Mouse (Mus musculus): Measurements from ENCODE around the gene Ireb2. TPM values are rescaled to one million over a fixed set of nuclear protein-coding genes. Genes with fewer than 3 reads are reported as not detected.
"Not testable (repeated sequence)": the region's sequence is repeated elsewhere in the genome, so short reads cannot be mapped to it uniquely, and the experiment has no call there.

Gene Ireb2
- polyA plus RNA-seq, 1 experiment from 2014 or later, result 13.6 TPM

GRCm38 (mm10) chr9:54833831-54834230 lies 29.8 kb upstream of the Ireb2 start:
- no peaks in the 10 kb centered on the region for H3K27me3 ChIP-seq (replicated peaks; ENCODE audit: insufficient read depth, low read length)
- TF ChIP-seq EP300 (IDR thresholded peaks at IDR 0.05) (no peak), CTCF (IDR thresholded peaks at IDR 0.05) (no peak)
- H3K4me1 ChIP-seq (ENCODE audit: insufficient read depth, low read depth, low read length), result no peaks in the 10 kb centered on the region
- no peaks in the 10 kb centered on the region for H3K9me3 ChIP-seq (ENCODE audit: low read length)
- H3K4me3 ChIP-seq (ENCODE audit: low read depth, low read length), result no peak overlapping the region
- no peak overlapping the region for H3K4me2 ChIP-seq (replicated peaks; ENCODE audit: low read depth, low read length)
- H3K36me3 ChIP-seq (ENCODE audit: insufficient read depth, low read length), result no peaks in the 10 kb centered on the region
- H3K9ac ChIP-seq (replicated peaks; ENCODE audit: low read depth), result no peak overlapping the region
- H3K27ac ChIP-seq (ENCODE audit: low read length), result no peak overlapping the region
- ATAC-seq (no peak), DNase-seq (ENCODE audit: low spot score) (no peak)
- 62% methylated on average over 1 of the region's 1 CpGs for WGBS

- not testable (repeated sequence) for H3K4me1 ChIP-seq (ENCODE audit: insufficient read depth, low read depth, low read length); H3K36me3 ChIP-seq (ENCODE audit: insufficient read depth, low read length); H3K27me3 ChIP-seq (replicated peaks; ENCODE audit: insufficient read depth, low read length); H3K4me2 ChIP-seq (replicated peaks; ENCODE audit: low read depth, low read length); H3K9me3 ChIP-seq (ENCODE audit: low read length); H3K9ac ChIP-seq (replicated peaks; ENCODE audit: low read depth); ATAC-seq; H3K27ac ChIP-seq (ENCODE audit: low read length); H3K4me3 ChIP-seq (ENCODE audit: low read depth, low read length); DNase-seq (ENCODE audit: low spot score)
- 78% methylated on average over 6 of the region's 6 CpGs for WGBS
Measured at GRCm38 (mm10) chr9:54835951-54836717, 27.5 kb upstream of the Ireb2 start.

DNA sequence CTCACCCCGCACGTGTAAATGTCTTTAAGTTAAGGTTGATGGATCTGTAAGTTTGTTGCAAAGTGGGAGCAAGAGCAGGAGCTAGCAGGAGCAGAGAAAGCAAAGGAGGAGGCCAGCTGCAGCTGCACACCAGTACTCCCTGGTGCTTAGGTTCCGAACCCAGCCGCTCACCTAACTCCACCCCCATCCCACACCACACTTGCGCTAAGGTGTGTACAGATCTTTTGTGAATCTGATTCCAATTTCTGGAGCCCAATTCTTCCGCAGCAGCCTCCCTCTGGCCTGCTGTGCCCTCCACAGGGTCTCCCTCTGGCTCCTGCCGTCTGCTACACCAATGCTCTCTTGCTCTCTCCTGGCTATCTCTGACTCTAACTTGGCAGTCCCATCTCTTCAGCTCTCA lies 25.8 kb upstream of the Ireb2 start:
- H3K9me3 ChIP-seq (ENCODE audit: low read length), result no peaks in the 10 kb centered on the region
- DNase-seq (ENCODE audit: low spot score) (no peak), ATAC-seq (no peak)
- no peak overlapping the region for H3K4me2 ChIP-seq (replicated peaks; ENCODE audit: low read depth, low read length)
- no peak overlapping the region for H3K27ac ChIP-seq (ENCODE audit: low read length)
- no peak overlapping the region for H3K4me3 ChIP-seq (ENCODE audit: low read depth, low read length)
- WGBS, result 57% methylated on average over 7 of the region's 7 CpGs
- no peaks in the 10 kb centered on the region for H3K36me3 ChIP-seq (ENCODE audit: insufficient read depth, low read length)
- no peaks in the 10 kb centered on the region for H3K27me3 ChIP-seq (replicated peaks; ENCODE audit: insufficient read depth, low read length)
- no peak overlapping the region for H3K9ac ChIP-seq (replicated peaks; ENCODE audit: low read depth)
- H3K4me1 ChIP-seq (ENCODE audit: insufficient read depth, low read depth, low read length), result no peaks in the 10 kb centered on the region
- TF ChIP-seq EP300 (IDR thresholded peaks at IDR 0.05) (no peak), CTCF (IDR thresholded peaks at IDR 0.05) (no peak)

DNA sequence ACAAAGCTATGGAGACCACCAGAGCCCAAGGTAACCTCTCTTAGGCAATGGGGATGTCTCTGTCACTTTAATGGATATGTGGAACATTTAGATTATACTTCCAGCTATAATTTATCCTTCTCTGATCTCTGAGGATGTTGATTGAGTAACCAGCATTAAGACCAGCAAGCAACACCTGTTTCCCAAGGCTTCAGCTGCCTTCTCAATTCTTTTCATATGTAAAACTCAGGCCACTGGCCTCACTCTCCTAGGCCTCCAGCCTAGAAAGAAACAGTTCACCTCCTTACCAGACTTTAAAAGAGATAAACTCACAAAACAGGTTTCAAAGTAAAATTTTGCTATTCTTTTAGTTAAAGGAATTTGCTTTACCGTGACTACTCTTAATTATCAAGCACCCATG lies 23.4 kb upstream of the Ireb2 start:
- TF ChIP-seq EP300 (IDR thresholded peaks at IDR 0.05), result no peak
- TF ChIP-seq CTCF (IDR thresholded peaks at IDR 0.05), result no peak

GRCm38 (mm10) chr9:54842311-54842710 lies 21.3 kb upstream of the Ireb2 start:
- Histone ChIP-seq H3K4me2 (replicated peaks; ENCODE audit: low read depth, low read length) (no peak overlapping the region), H3K27ac (ENCODE audit: low read length) (no peak overlapping the region), H3K4me1 (ENCODE audit: insufficient read depth, low read depth, low read length) (no peaks in the 10 kb centered on the region), H3K9ac (replicated peaks; ENCODE audit: low read depth) (no peak overlapping the region), H3K9me3 (ENCODE audit: low read length) (no peaks in the 10 kb centered on the region), H3K36me3 (ENCODE audit: insufficient read depth, low read length) (no peaks in the 10 kb centered on the region), H3K4me3 (ENCODE audit: low read depth, low read length) (no peak overlapping the region), H3K27me3 (replicated peaks; ENCODE audit: insufficient read depth, low read length) (no peaks in the 10 kb centered on the region)
- no peak for DNase-seq (ENCODE audit: low spot score)
- TF ChIP-seq CTCF (IDR thresholded peaks at IDR 0.05), result no peak
- no peak for TF ChIP-seq EP300 (IDR thresholded peaks at IDR 0.05)
- 69% methylated on average over 5 of the region's 5 CpGs for WGBS
- no peak for ATAC-seq

More for the DNA sequence above, 23.4 kb upstream of the Ireb2 start:
- H3K4me2 ChIP-seq (replicated peaks; ENCODE audit: low read depth, low read length), result no peak overlapping the region
- no peaks in the 10 kb centered on the region for H3K9me3 ChIP-seq (ENCODE audit: low read length)
- DNase-seq (ENCODE audit: low spot score) (no peak), ATAC-seq (no peak)
- 86% methylated on average over 1 of the region's 1 CpGs for WGBS
- no peaks in the 10 kb centered on the region for H3K36me3 ChIP-seq (ENCODE audit: insufficient read depth, low read length)
- H3K9ac ChIP-seq (replicated peaks; ENCODE audit: low read depth), result no peak overlapping the region
- no peaks in the 10 kb centered on the region for H3K27me3 ChIP-seq (replicated peaks; ENCODE audit: insufficient read depth, low read length)
- H3K4me3 ChIP-seq (ENCODE audit: low read depth, low read length), result no peak overlapping the region
- no peaks in the 10 kb centered on the region for H3K4me1 ChIP-seq (ENCODE audit: insufficient read depth, low read depth, low read length)
- no peak overlapping the region for H3K27ac ChIP-seq (ENCODE audit: low read length)

DNA sequence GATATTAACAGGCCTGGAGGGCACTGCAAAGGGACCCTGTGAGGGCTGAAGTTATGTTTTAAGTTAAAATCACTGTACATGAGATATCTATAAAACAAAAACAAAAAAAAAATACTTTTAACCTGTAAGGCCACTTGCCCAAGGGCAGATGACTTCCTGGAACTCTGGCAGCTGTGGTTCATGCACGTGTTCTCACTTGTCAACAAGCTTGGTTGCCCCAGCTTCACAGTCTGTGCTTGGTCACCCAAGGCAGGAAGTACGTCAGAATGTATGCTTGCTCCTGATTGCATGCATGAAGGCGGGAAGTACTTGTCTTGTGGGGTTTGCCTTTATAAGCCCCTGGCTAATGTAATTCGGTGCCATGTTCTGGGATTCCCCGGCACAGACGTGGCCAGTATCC lies 19.7 kb upstream of the Ireb2 start:
- Histone ChIP-seq H3K27ac (ENCODE audit: low read length) (no peak overlapping the region; the same call in 1 of the 2 replicates), H3K4me1 (ENCODE audit: insufficient read depth, low read depth, low read length) (no peaks in the 10 kb centered on the region), H3K4me3 (ENCODE audit: low read depth, low read length) (no peak overlapping the region), H3K27me3 (replicated peaks; ENCODE audit: insufficient read depth, low read length) (no peaks in the 10 kb centered on the region), H3K36me3 (ENCODE audit: insufficient read depth, low read length) (no peaks in the 10 kb centered on the region), H3K4me2 (replicated peaks; ENCODE audit: low read depth, low read length) (no peak overlapping the region), H3K9me3 (ENCODE audit: low read length) (no peaks in the 10 kb centered on the region), H3K9ac (replicated peaks; ENCODE audit: low read depth) (no peak overlapping the region)
- 60% methylated on average over 6 of the region's 6 CpGs for WGBS
- TF ChIP-seq EP300 (IDR thresholded peaks at IDR 0.05) (no peak; the same call in 1 of the 2 replicates), CTCF (IDR thresholded peaks at IDR 0.05) (no peak)
- DNase-seq (ENCODE audit: low spot score) (peak; percentile 63), ATAC-seq (peak; percentile 70)

All from lung, postnatal 0 days (tissue).